Mouse (Mus musculus): ENCODE measurements around the gene Pcdh18.

Pcdh18 gene

DNA sequence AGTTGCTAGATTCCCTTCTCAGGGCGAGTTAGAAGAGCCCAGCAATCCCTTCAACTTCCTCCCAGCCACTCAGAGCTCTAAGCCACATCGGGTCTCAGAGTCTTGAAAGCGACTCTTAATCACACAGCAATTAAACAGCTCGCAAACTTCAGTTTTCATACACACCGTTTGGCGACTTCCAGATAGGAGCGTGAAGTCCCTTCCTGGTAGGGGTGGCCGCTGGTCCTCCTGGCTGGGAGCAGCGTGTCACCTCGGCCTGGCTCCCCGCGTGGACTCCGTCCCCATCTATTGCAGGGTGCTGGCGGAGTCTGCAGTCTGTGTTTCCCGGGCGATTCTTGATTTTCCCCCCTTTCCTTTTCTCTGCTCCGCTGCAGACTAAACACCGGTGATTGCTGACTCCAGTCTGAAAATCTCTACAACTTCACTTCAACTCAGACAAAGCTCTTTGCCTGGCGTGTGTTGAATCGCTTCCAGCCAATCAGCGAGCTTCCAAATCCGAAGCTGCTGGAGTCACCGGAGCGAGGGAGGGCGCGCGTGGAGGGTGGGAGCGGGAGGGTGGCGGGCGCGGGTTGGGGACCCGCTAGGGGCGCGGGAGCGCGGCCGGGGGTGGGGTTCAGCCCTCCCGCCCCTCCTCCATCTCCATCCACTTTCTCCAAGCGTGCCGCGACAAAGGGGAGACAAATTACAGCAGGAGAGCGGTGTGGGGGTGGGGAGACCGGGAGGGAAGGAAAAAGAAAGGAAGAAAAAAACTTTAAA, at the start of gene Pcdh18:
Pcdh18 (minus strand) TSS at position 456 of the 756 bp plus-strand sequence.
- no peak for DNase-seq

DNA sequence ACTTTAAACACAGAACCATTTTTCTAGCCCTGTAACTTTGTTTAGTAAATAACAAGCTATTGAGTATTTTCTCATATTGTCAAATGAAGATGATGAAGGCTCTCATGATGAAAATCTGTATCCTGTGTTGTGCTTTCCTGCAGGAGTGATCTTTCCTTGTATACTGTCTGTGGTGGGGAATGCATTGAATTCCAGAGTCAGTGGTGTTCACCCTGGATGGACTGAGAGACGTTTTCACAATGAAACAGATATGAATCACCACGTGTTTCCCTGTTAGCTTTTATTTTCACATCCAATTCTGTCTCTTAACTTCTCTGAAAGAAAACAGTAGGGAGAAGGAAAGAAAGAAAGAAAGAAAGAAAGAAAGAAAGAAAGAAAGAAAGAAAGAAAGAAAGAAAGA, 49.7 kb upstream of the Pcdh18 start:
- DNase-seq = no peak

DNA sequence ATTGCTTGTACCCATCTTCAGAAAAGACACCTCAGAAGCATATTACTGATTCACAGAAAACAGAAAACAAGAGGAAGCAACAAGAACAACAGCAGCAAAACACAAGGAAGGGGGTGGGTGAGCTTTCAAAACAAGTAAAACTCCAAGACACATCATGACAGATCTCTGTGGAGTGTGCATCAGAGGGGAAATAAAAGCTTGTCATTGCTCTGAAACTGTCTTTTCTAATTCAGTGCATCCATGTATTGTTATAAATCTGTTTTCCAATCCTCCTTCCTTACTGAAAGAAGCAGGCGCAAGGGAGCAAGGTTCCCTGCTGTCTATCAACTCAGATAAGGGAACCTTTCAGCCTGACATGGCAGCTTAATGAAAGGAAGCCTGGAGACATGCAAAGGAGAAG, 48.4 kb upstream of the Pcdh18 start:
- no peak for DNase-seq

DNA sequence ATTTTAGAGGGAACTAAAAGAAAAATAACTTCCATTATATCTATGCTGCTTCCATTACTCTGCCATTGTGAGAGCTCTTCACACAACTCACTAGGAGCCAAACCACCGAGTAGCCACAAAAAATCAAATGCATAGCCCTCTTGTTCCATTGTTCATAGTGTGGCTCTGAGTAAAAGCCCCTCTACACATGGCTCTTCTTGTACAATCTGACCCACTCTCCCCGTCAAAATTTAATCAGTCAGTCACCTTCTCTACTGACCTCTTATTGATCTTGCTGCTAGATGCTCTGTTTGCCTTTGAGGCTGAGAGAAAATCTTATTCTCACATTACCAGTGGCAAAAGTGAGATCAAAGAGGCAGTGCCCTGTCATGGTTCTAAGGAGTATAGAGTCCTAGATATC, 31.2 kb upstream of the Pcdh18 start:
- no peak for DNase-seq

DNA sequence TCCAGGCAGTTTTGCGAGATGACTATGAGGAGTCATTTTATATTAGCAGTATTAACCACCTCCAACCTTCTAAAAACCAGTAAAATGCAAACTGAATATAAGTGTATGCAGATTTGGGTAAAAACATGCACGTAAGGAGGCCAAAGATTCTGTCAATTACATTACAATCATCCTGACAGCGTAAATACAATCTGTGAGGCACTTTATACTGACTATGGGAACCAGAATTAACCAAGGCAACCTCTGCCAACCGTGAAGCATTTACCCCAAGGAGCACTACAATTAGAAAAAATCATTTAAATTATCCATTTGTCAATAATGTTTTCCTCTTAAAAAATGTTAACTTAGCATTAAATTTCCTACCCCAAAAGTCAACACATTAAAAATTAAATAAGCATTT, 30.6 kb upstream of the Pcdh18 start:
- no peak for DNase-seq

GRCm38 (mm10) chr3:49768992-49769738, 12.0 kb upstream of the Pcdh18 start:
- DNase-seq = no peak

GRCm38 (mm10) chr3:49762711-49763110, 5.6 kb upstream of the Pcdh18 start:
- no peak for DNase-seq

DNA sequence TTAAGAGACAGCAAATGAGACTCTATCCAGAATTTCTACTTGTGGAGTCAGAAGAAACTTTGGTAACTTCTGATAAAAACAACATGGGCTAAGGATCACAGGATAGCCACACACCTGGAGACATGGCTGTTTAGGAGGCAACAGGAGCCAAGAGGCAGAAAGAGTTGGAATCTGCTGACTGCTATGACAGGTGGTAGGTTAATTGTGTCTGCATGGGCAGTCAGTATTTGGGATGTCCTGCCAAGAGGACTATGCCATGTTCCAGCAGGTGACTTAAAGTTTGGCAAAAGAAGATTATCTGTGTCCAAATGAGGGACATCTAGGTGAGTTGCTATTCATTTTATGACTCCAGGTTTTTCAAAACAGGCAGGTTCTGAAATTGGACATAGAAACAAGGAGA, 4.8 kb upstream of the Pcdh18 start:
- no peak for DNase-seq

DNA sequence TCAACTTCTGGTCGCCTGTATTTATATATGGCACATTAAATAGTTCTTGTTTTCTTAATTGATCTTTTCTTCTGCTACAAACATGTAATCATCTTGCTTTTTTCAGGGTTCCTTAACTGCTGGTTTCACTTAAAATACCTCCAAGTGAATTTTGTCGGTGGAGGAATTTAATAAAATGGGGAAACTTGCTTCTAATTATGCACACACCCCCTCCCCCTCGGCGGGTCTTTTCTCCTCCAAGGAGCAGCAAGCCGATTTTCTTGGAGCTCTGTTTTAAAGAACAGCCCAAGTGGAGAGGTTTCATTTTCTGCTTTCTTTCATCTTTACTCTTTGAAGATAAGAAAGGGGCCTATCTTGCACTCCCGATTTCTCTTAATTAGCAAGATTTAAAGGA, 498 bp upstream of the Pcdh18 start:
- DNase-seq = no peak

GRCm38 (mm10) chr3:49755986-49756845, 909 bp downstream of the Pcdh18 start:
- no peak for DNase-seq

GRCm38 (mm10) chr3:49752766-49753165, 4.4 kb downstream of the Pcdh18 start:
- no peak for DNase-seq

DNA sequence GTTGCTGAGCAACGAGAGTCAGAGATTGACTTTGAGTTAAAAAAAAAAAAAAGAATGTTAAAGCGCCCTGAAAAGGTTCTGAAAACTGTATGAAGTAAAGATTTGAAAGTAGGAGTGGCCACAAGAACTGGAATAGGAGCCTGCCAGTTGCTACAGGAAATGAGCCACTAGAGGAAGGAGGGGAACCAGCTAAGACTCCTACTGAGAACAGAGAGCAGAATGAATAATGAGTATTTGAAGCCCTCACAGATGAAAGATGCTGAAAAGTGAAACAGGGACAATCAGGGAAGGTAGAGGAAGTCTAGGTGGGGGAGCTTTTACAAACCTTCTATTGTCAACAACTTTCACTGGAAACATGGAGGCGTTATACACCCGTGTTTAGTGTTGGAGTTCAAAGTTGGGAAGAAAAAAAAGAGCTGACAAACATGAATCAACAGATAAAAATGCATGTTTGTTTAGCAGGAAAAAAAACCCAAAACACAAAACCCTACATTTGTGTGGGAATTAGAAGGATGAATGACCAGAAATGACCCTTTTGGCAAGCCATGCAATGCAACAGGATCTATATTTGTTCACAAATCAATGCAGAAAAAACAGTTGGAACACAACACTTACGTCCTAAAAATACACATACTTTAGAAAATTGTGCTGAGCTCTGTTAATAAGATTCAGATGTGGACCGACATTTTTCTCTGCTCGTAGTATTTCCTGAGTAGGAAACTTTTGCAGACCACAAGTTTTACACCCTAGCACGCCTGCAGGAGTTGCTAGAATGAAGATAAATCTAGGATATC, 7.4 kb downstream of the Pcdh18 start:
- no peak for DNase-seq

DNA sequence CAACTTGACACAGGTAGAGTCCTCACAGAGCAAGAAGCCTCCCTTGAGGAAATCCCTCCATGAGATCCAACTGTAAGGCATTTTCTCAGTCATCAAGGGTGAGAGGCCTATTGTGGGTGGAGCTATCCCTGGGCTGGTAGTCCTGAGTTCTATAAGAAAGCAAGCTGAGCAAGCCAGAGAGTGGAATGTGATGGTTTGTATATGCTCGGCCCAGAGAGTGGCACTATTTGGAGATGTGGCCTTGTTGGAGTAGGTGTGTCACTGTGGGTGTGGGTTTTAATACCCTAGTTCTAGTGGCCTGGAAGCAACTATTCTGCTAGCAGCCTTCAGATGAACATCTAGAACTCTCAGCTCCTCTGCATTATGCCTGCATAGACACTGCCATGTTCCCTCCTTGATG, 9.1 kb downstream of the Pcdh18 start:
- DNase-seq = no peak

DNA sequence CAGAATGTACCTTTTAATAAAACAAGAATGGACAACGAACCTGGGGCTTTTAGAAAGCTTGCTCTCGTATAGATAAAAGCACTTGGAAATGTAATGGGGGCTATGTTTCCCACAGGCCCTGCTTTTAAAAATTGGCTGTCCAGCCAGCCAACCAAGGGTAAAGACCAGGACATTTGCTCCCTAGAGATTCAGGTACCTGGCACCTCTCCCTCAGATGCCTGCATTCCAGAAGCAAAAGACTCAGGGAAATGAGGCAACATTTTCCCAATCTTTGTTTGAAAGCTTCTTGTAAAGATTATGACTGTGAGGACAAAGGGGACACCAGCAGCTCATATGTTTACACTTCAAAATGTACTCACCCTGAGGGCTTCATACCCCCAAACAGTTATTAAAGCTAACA, 18.1 kb downstream of the Pcdh18 start:
- no peak for DNase-seq

GRCm38 (mm10) chr3:49738531-49738930, 18.6 kb downstream of the Pcdh18 start:
- no peak for DNase-seq

GRCm38 (mm10) chr3:49706503-49706902, 50.6 kb downstream of the Pcdh18 start:
- DNase-seq = no peak

DNA sequence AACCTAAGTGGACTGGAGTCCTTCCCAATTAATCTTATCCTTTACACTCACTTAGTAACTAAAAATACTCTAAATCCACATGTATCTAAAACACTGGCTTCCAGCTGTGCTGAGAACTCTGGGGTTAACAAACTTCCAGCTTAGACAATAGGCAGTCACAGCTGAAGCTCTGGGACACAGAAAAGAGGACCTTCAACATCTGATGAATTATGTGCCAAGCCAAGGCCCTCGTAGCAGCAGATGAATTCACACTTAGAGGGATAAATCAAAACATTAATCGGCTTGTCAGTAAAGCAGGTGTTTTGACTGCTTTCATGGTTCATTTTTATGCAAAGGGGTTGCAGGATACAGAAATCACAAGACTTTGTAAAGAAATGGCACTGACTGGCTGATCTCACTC, 57.2 kb downstream of the Pcdh18 start:
- DNase-seq = no peak

Measured in layer of hippocampus, adult 9-11 months (tissue).